Mouse (Mus musculus) MEL (cell line): ENCODE results near the gene Cfl2.

ENCODE experiments used
- CHD2 ChIP-seq: IDR thresholded peaks from 2 replicates; pipeline ENCODE4 v1.6.1; 2011; ENCODE audit warnings: low read length, improper control_type of control experiment
- CTCF ChIP-seq, 3 experiments: IDR thresholded peaks in 2 of 3; conservative IDR thresholded peaks in 1 of 3; 2 replicates each; pipeline ENCODE4 v1.5.1; 2011 to 2012; ENCODE audit warnings: low read length in 3 of 3, low read depth in 2 of 3, mild to moderate bottlenecking in 2 of 3, improper control_type of control experiment in 1 of 3, inconsistent platforms in 1 of 3, mixed read lengths in 1 of 3, moderate library complexity in 1 of 3; ENCODE audit not compliant: control insufficient read depth in 1 of 3, insufficient read depth in 1 of 3, poor library complexity in 1 of 3, severe bottlenecking in 1 of 3
- ELF1 ChIP-seq: IDR thresholded peaks from 2 replicates; pipeline ENCODE4 v1.6.1; 2014; ENCODE audit warnings: low read depth, mild to moderate bottlenecking, inconsistent platforms, low read length, improper control_type of control experiment, moderate library complexity
- EP300 ChIP-seq, 2 experiments: IDR thresholded peaks; 2 replicates each; pipeline ENCODE4 v1.6.1; 2011; ENCODE audit warnings: improper control_type of control experiment in 2 of 2, low read length in 2 of 2, low read depth in 1 of 2, mild to moderate bottlenecking in 1 of 2
- GATA1 ChIP-seq: IDR thresholded peaks from 2 replicates; pipeline ENCODE4 v1.6.1; 2011; ENCODE audit warnings: low read depth, low read length, improper control_type of control experiment
- JUND ChIP-seq: IDR thresholded peaks from 2 replicates; pipeline ENCODE4 v1.6.1; 2011; ENCODE audit warnings: low read depth, mild to moderate bottlenecking, improper control_type of control experiment, low read length
- KAT2A ChIP-seq: conservative IDR thresholded peaks from 2 replicates; pipeline ENCODE4 v1.6.1; 2012; ENCODE audit warnings: low read depth, low read length, improper control_type of control experiment, inconsistent platforms
- MYC ChIP-seq: IDR thresholded peaks from 2 replicates; pipeline ENCODE4 v1.6.1; 2011; ENCODE audit warnings: low read depth, mild to moderate bottlenecking, low read length, improper control_type of control experiment, moderate library complexity
- NELFE ChIP-seq: IDR thresholded peaks from 2 replicates; pipeline ENCODE4 v1.6.1; 2011; ENCODE audit warnings: low read depth, low read length, improper control_type of control experiment
- POLR2AphosphoS2 ChIP-seq: IDR thresholded peaks from 2 replicates; pipeline ENCODE4 v1.6.1; 2011; ENCODE audit warnings: low read length, improper control_type of control experiment
- SMC3 ChIP-seq: IDR thresholded peaks from 2 replicates; pipeline ENCODE4 v1.6.1; 2011; ENCODE audit warnings: low read depth, low read length, improper control_type of control experiment
- USF2 ChIP-seq, 2 experiments: IDR thresholded peaks; 2 replicates each; pipeline ENCODE4 v1.6.1; 2011 to 2012; ENCODE audit warnings: improper control_type of control experiment in 2 of 2, low read length in 2 of 2, borderline replicate concordance in 1 of 2, inconsistent platforms in 1 of 2, low read depth in 1 of 2, mild to moderate bottlenecking in 1 of 2; ENCODE audit not compliant: insufficient read depth in 1 of 2
- ZNF384 ChIP-seq: IDR thresholded peaks from 2 replicates; pipeline ENCODE4 v1.6.1; 2012; ENCODE audit warnings: low read depth, mild to moderate bottlenecking, inconsistent platforms, low read length, improper control_type of control experiment

- TF ChIP-seq JUND, result no peak
- no peak for TF ChIP-seq ELF1
- TF ChIP-seq CTCF (IDR thresholded peaks at IDR 0.05 in 2 of 3, conservative IDR thresholded peaks at IDR 0.05 in 1 of 3; ENCODE audit: control insufficient read depth in 1 of 3, insufficient read depth in 1 of 3, low read depth in 2 of 3, low read length in 3 of 3, poor library complexity in 1 of 3, severe bottlenecking in 1 of 3), result no peak
- TF ChIP-seq SMC3, result no peak
- no peak for TF ChIP-seq NELFE
- TF ChIP-seq USF2 (IDR thresholded peaks at IDR 0.05; ENCODE audit: borderline replicate concordance in 1 of 2, insufficient read depth in 1 of 2, low read depth in 1 of 2, low read length in 2 of 2), result no peak
- no peak for TF ChIP-seq POLR2AphosphoS2
- no peak for TF ChIP-seq ZNF384
- TF ChIP-seq CHD2, result no peak
- TF ChIP-seq GATA1, result no peak
- no peak for TF ChIP-seq KAT2A
- TF ChIP-seq EP300 (IDR thresholded peaks at IDR 0.05; ENCODE audit: low read depth in 1 of 2, low read length in 2 of 2), result no peak
- TF ChIP-seq MYC, result no peak
These were observed 12.0 kb upstream of the Cfl2 start for GRCm38 (mm10) chr12:54874711-54875110.
